Mouse (Mus musculus) bone marrow, adult 2 months (tissue): ENCODE data around the gene Col1a2.

Experiments used
- CTCF ChIP-seq: fragments of 200-500 bp; IDR thresholded peaks from 2 replicates; pipeline ENCODE4 v1.5.1; 2011; ENCODE audit warnings: low read length, control low read depth; ENCODE audit not compliant: control insufficient read depth, insufficient read depth
- POLR2A ChIP-seq: fragments of 200-500 bp; IDR thresholded peaks from 2 replicates; pipeline ENCODE4 v1.6.1; 2011; ENCODE audit warnings: low read depth, mild to moderate bottlenecking, control low read depth, low read length, borderline replicate concordance; ENCODE audit not compliant: control insufficient read depth

DNA sequence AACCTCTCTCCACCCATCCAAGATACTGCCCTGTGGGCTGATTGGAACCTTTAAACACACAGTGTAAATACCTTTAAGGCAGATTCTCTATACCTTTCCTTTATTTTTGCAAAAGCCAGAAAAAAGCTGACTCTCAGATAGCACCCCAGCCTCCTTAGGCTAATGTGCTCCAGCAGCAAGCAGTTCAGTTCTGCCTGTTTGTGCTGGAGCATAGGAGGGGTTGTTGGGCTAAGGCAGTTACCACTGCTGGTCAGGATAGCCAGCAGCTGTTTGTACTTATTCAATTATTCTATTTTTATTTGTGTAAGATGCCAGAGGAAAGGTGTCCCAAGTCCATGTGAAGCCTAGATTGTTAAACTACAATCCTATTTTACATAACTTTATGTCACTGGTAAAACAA is 57.0 kb downstream of the Col1a2 start:
- TF ChIP-seq POLR2A (no peak), CTCF (no peak)
